Mouse (Mus musculus): ENCODE measurements around the gene Tspan12. TPM values are rescaled to one million over a fixed set of nuclear protein-coding genes. Genes with fewer than 3 reads are reported as not detected.

Tspan12 gene
- polyA plus RNA-seq, 1 experiment from 2014 or later, result 73.1 TPM

DNA sequence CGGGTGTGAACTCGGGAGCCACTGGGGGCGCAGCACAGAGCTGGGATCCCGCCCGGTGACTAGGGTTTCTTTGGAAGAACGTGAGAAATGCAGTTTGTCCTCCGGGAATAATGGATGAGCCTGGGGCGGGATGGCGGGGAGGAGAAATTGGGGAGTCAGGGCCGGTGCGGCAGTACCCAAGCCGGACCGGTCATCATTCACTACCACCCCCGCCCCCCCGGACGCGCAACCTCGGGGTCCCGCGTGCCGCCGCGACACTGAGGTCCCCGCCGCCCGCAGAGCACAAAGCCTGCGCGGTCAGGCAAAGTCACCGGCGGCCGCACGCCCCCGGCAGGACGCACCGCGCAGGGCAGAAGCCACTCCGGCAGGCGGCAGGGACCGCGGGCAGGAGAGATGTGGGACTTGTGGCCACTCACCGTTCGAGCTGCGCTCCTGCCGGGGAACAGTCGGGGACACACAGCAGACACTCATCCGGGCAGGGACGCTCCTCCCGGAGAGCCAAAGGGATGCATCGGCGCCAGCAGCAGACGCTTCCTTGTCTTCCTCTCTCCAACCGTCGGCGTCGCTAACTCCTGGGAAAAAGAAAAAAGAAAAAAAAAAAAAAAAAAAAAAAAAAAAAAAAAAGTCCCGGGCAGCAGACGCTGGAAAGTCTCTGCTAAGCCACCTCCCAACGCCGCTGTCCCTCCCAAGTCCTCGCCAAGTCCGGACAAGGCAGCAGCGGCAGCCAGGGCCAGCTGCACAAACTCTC lies 545 bp downstream of the Tspan12 start:
- peaks cover 4% of the 10 kb centered on the region; the same call in 1 of the 2 replicates for H3K4me1 ChIP-seq

DNA sequence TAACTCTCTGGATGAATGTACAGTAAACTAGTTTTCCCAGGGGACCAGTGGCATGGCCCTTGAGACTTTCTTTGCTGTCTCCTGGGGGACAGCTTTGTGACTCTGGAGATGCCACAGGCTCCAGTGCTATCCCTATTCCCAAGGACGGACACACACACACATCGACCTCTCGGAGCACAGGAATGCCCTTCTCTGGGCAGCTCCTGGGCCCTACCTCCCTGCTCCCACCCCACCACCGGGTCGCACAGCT lies 1.0 kb downstream of the Tspan12 start:
- H3K4me3 ChIP-seq (replicated peaks), result peak overlapping the region; percentile 82
- peaks cover 4% of the 10 kb centered on the region; the same call in 1 of the 2 replicates for H3K4me1 ChIP-seq
- 0% methylated on average over 5 of the region's 5 CpGs for WGBS
- ATAC-seq (ENCODE audit: insufficient read depth, low FRiP score, low read depth), result peak; percentile 81; the same call in 1 of the 2 replicates
- H3K9me3 ChIP-seq, result no peaks in the 10 kb centered on the region
- H3K27me3 ChIP-seq (replicated peaks), result no peaks in the 10 kb centered on the region
- peak overlapping the region; percentile 94 for H3K27ac ChIP-seq
- H3K36me3 ChIP-seq, result no peaks in the 10 kb centered on the region
- peak overlapping the region; percentile 74 for H3K9ac ChIP-seq
- peak overlapping the region; percentile 72 for H3K4me2 ChIP-seq

More for the DNA sequence above, 545 bp downstream of the Tspan12 start:
- H3K4me3 ChIP-seq (replicated peaks), result peak overlapping the region; percentile 82
- H3K4me2 ChIP-seq, result peak overlapping the region; percentile 72
- H3K27ac ChIP-seq, result peak overlapping the region; percentile 94
- H3K36me3 ChIP-seq, result no peaks in the 10 kb centered on the region
- H3K9me3 ChIP-seq, result no peaks in the 10 kb centered on the region
- no peaks in the 10 kb centered on the region for H3K27me3 ChIP-seq (replicated peaks)
- peak overlapping the region; percentile 74 for H3K9ac ChIP-seq
- under 1% methylated on average over 62 of the region's 62 CpGs for WGBS
- peak; percentile 82 for ATAC-seq (ENCODE audit: insufficient read depth, low FRiP score, low read depth)

DNA sequence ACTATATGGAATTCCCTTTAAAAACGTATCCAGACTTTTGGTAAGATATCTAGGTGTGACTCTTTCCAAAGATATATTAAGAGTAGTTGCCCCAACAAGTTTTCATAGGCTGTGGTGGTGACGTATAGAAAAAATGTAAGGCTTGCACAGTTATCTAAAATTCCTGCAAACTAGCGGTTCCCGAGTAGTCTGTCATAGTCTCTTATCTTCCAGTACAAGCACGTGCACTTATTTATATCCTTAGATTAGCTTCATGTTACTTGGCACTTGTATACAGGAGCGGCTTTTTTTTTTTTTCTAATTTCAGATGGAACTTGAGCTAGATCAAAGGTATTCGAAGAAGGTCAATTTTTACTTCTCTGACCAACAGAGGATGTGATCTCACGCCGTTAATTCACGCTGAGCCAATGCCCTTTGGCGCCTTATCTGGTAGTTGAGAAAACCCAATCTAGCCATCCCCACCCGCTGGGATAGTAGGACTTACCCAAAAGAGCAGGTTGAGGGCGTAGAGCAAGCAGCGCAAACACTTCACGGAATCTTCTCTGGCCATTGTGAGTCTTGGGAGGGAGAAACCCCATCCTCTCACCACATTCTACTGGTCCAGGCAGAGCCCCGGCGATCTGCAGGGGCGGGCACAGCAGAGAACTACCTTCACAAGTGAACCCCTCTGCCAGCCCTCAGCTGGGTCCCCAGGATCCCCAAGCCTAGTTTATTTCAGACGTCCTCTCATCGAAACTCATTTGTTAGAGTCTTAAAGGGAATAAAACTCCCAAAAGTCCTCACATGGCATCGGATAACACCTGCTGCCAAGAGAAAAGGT lies 1.6 kb downstream of the Tspan12 start:
- Histone ChIP-seq H3K4me2 (peak overlapping the region; percentile 72), H3K27ac (peak overlapping the region; percentile 94; the same call in 1 of the 2 replicates), H3K27me3 (replicated peaks) (no peaks in the 10 kb centered on the region), H3K9me3 (no peaks in the 10 kb centered on the region), H3K36me3 (0 out of 2 replicates have a peak, but pooled peaks cover 4% of the 10 kb centered on the region), H3K4me1 (peaks cover 4% of the 10 kb centered on the region; the same call in 1 of the 2 replicates), H3K4me3 (replicated peaks) (peak overlapping the region; percentile 82), H3K9ac (peak overlapping the region; percentile 74)
- no peak for ATAC-seq (ENCODE audit: insufficient read depth, low FRiP score, low read depth)
- WGBS, result 15% methylated on average over 21 of the region's 21 CpGs

DNA sequence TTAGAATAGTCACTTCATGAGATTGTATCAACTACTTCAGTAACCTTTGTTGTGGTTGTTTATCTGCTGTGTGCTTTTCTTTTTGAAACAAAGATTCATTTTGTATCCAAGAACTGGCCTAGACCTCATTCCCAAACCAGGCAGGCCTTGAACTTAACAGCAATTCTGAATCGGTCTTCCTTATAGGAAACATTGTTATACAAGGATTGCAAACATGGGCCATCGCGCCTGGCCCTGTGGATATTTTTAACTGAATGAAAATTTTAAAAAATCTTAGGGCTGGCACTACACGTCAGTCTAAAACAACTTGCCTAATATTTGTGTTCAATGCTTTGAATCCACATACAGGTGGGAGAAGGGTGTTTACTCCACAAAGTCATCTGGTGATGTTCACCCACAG lies 3.5 kb downstream of the Tspan12 start:
- H3K27ac ChIP-seq, result no peak overlapping the region
- ATAC-seq (ENCODE audit: insufficient read depth, low FRiP score, low read depth), result no peak

DNA sequence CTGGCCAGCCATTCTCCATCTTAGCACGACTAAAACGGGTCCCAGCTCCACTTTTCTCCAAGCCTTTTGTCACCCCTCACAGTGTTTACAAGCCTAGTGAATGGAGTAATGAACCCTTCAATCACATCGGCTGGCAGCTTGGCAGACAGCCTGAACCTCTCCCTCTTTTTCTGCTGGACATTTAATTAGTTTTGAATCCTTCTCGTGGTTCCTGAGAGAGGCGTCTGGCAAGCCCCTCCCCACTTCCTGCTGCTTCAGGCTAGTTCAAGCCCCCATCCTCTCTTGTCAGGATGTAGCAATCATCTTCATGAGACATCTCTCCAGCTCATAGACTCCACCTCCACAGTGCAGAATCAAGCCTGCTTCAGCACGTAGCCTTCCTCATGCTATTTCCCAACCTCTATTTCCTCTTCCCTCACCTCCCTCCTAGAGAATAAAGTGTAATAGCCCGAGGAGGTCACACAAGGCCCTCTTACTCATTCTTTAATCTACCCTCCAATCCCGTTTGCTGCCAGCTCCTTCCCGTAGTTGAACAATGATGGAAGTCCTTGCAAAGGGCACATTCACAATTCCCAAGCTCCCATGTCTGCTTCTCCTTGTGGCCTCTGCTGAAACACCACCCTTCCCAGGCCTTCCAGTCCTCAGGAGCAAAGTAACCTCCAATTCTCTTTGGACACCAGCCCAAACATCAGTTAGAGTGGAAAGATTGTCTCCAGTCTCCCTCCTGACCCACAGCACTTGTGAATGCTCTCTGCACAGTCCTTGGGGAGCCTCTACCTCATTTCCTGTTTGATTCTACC lies 12.1 kb downstream of the Tspan12 start:
- WGBS, result 12% methylated on average over 9 of the region's 9 CpGs
- Histone ChIP-seq H3K4me2 (peak overlapping the region; percentile 22; the same call in 1 of the 2 replicates), H3K9me3 (no peaks in the 10 kb centered on the region), H3K27ac (peak overlapping the region; percentile 64), H3K9ac (no peak overlapping the region), H3K4me1 (peaks cover 11% of the 10 kb centered on the region), H3K4me3 (replicated peaks) (no peak overlapping the region), H3K27me3 (replicated peaks) (no peaks in the 10 kb centered on the region), H3K36me3 (no peaks in the 10 kb centered on the region)
- ATAC-seq (ENCODE audit: insufficient read depth, low FRiP score, low read depth), result peak; percentile 58

More for the DNA sequence above, 3.5 kb downstream of the Tspan12 start:
- Histone ChIP-seq H3K9ac (no peak overlapping the region), H3K27me3 (replicated peaks) (no peaks in the 10 kb centered on the region), H3K9me3 (no peaks in the 10 kb centered on the region), H3K4me2 (no peak overlapping the region), H3K36me3 (0 out of 2 replicates have a peak, but pooled peaks cover 8% of the 10 kb centered on the region), H3K4me3 (replicated peaks) (no peak overlapping the region), H3K4me1 (peaks cover 4% of the 10 kb centered on the region; the same call in 1 of the 2 replicates)
- WGBS, result 88% methylated on average over 4 of the region's 4 CpGs

- Histone ChIP-seq H3K27me3 (replicated peaks) (no peaks in the 10 kb centered on the region), H3K4me1 (peaks cover 11% of the 10 kb centered on the region), H3K4me2 (no peak overlapping the region), H3K9ac (no peak overlapping the region), H3K27ac (no peak overlapping the region), H3K9me3 (no peaks in the 10 kb centered on the region), H3K36me3 (peaks cover 3% of the 10 kb centered on the region; the same call in 1 of the 2 replicates), H3K4me3 (replicated peaks) (no peak overlapping the region)
- 42% methylated on average over 10 of the region's 10 CpGs for WGBS
- ATAC-seq (ENCODE audit: insufficient read depth, low FRiP score, low read depth), result no peak; the same call in 1 of the 2 replicates
Measured at GRCm38 (mm10) chr6:21839244-21839814, 13.0 kb downstream of the Tspan12 start.

GRCm38 (mm10) chr6:21833531-21833930 lies 18.8 kb downstream of the Tspan12 start:
- no peak overlapping the region for H3K4me2 ChIP-seq

DNA sequence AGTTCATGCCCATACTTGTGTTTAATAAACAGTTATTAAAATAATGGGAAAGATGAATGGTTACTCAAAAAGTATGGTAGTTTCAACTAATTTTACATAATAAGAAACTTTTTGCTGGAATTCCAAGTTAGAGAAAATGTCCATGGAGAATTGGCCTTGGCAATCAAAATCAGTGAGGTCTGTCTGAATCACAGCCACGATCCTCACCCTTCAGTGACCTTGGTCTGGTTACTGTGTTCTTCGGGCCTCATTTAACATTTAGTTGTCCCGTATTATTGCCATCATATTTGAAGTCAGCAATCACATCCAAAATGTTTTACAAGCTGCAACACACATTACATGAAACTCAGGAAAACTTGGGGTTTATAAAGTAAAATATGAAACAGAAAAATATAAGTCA lies 20.4 kb downstream of the Tspan12 start:
- no peak for ATAC-seq (ENCODE audit: insufficient read depth, low FRiP score, low read depth)
- no peak overlapping the region for H3K9ac ChIP-seq
- H3K9me3 ChIP-seq, result no peaks in the 10 kb centered on the region

More at GRCm38 (mm10) chr6:21833531-21833930, 18.8 kb downstream of the Tspan12 start:
- Histone ChIP-seq H3K9ac (no peak overlapping the region), H3K36me3 (peaks cover 6% of the 10 kb centered on the region; the same call in 1 of the 2 replicates), H3K4me3 (replicated peaks) (no peak overlapping the region), H3K27ac (no peak overlapping the region), H3K9me3 (no peaks in the 10 kb centered on the region), H3K4me1 (peaks cover 4% of the 10 kb centered on the region; the same call in 1 of the 2 replicates), H3K27me3 (replicated peaks) (no peaks in the 10 kb centered on the region)
- ATAC-seq (ENCODE audit: insufficient read depth, low FRiP score, low read depth), result no peak
- 85% methylated on average over 4 of the region's 4 CpGs for WGBS

GRCm38 (mm10) chr6:21830931-21831330 lies 21.4 kb downstream of the Tspan12 start:
- no peak overlapping the region for H3K4me3 ChIP-seq (replicated peaks)
- no peak overlapping the region for H3K27ac ChIP-seq
- no peak for ATAC-seq (ENCODE audit: insufficient read depth, low FRiP score, low read depth)
- peaks cover 5% of the 10 kb centered on the region; the same call in 1 of the 2 replicates for H3K4me1 ChIP-seq
- peaks cover 6% of the 10 kb centered on the region; the same call in 1 of the 2 replicates for H3K36me3 ChIP-seq
- no peaks in the 10 kb centered on the region for H3K27me3 ChIP-seq (replicated peaks)
- 54% methylated on average over 6 of the region's 6 CpGs for WGBS
- no peak overlapping the region for H3K4me2 ChIP-seq
- no peaks in the 10 kb centered on the region for H3K9me3 ChIP-seq
- no peak overlapping the region for H3K9ac ChIP-seq

More for the DNA sequence above, 20.4 kb downstream of the Tspan12 start:
- H3K27ac ChIP-seq, result no peak overlapping the region
- peaks cover 5% of the 10 kb centered on the region; the same call in 1 of the 2 replicates for H3K4me1 ChIP-seq
- H3K4me3 ChIP-seq (replicated peaks), result no peak overlapping the region
- H3K27me3 ChIP-seq (replicated peaks), result no peaks in the 10 kb centered on the region
- H3K4me2 ChIP-seq, result no peak overlapping the region
- 71% methylated on average over 3 of the region's 3 CpGs for WGBS
- peaks cover 6% of the 10 kb centered on the region; the same call in 1 of the 2 replicates for H3K36me3 ChIP-seq

DNA sequence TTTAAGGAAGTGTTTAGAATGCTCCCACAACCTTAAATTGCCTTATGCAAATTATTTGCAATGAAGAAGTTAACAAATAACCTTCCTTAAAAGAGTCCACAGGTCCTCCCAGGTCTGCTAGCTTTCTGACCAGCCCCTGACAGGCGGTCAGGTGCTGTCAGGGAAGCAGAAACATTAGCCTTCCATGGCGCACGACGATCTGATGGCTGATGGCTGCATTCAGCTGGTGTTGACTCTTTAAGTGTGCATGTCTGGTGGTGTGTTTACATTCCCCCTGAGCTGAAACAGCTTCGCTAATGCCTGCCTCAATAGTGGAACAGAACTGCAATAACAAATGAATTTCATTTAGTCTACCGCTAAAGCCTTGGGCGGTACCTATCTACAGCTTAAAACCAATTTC lies 22.4 kb downstream of the Tspan12 start:
- H3K4me3 ChIP-seq (replicated peaks), result no peak overlapping the region
- 37% methylated on average over 7 of the region's 7 CpGs for WGBS
- no peak overlapping the region for H3K27ac ChIP-seq
- no peak; the same call in 1 of the 2 replicates for ATAC-seq (ENCODE audit: insufficient read depth, low FRiP score, low read depth)
- no peak overlapping the region for H3K9ac ChIP-seq
- H3K9me3 ChIP-seq, result no peaks in the 10 kb centered on the region
- no peak overlapping the region for H3K4me2 ChIP-seq
- H3K4me1 ChIP-seq, result peaks cover 5% of the 10 kb centered on the region; the same call in 1 of the 2 replicates
- H3K27me3 ChIP-seq (replicated peaks), result no peaks in the 10 kb centered on the region
- peaks cover 6% of the 10 kb centered on the region; the same call in 1 of the 2 replicates for H3K36me3 ChIP-seq

DNA sequence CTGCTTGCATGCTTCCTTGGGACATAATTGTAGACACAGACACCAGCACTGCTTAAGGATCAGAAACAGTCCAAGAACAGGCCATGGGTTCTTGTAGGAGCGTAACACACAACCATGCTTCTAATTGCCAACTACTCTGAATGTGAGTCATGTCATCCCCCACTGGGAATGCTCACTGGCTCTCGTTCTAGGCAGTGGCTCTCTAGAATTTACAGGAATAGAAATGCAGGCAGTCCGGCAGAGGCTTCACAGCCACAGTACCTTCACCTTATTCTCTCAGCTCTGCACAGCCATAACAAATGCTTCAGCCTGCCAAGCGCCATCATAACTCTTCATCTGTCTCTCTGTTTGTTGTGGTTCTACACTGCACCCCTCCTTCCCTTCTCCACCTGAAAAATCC lies 23.9 kb downstream of the Tspan12 start:
- no peak for ATAC-seq (ENCODE audit: insufficient read depth, low FRiP score, low read depth)
- Histone ChIP-seq H3K4me3 (replicated peaks) (no peak overlapping the region), H3K36me3 (no peaks in the 10 kb centered on the region), H3K27me3 (replicated peaks) (no peaks in the 10 kb centered on the region), H3K27ac (no peak overlapping the region), H3K9me3 (no peaks in the 10 kb centered on the region), H3K4me1 (peaks cover 9% of the 10 kb centered on the region), H3K9ac (no peak overlapping the region), H3K4me2 (no peak overlapping the region)
- 68% methylated on average over 4 of the region's 4 CpGs for WGBS
